Mouse (Mus musculus): ENCODE data around the gene Tmem100.

DNA sequence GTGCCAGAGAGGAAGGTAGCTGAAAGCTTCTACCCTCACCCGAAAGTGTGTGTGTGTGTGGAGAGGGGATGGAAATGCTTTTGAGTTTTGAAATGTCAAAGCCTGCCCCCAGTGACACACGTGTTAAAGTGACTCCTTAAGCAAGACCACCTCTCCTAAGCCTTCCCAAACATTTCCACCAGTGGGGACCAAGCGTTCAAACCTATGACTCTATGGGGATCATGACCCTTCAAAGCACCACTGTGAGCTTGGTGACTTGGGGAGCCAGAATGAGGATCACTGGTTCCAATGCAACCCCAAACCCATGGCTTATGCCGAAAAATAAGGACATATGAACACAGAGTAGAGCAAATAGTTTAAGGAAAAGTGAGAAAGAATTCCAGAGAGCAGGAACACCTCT lies 33.7 kb upstream of the Tmem100 start:
- TF ChIP-seq POLR2A (IDR thresholded peaks at IDR 0.05; ENCODE audit: borderline replicate concordance, low read depth, low read length) (no peak), CTCF (IDR thresholded peaks at IDR 0.05; ENCODE audit: low read depth, low read length) (no peak)

Data from bone marrow macrophage, adult 2 months (primary cell).